ENCODE assay signal across 13 mouse cellular contexts in genomic region chr16:29845597-29845986, GRCm38 (mm10).
A peak's percentile ranks its signal among the peaks of the same experiment; 100 is the strongest.
DNase-seq lines count a peak whose midpoint lies in the region; ATAC-seq and TF ChIP-seq lines count a peak whose summit lies in the region.
"Had no signal": no experiment of that assay in that cellular context is flagged by ENCODE, and none has a peak within 500 bp of the region (broad histone marks: within the 10 kb centered on the region; RNA-seq: fewer than 3 reads in every experiment).

No protein-coding gene starts in this region.

- no peaks in the 10 kb centered on the region for H3K36me3 ChIP-seq in intestine, embryonic 15.5 days
- H3K36me3 ChIP-seq in intestine, postnatal 0 days (ENCODE audit: control insufficient read depth, insufficient read depth), result no peaks in the 10 kb centered on the region
- H3K36me3 ChIP-seq in embryonic facial prominence, embryonic 10.5 days (replicated peaks), result no peaks in the 10 kb centered on the region
- H3K36me3 ChIP-seq in liver, postnatal 0 days (replicated peaks; ENCODE audit: insufficient read depth, low read length), result no peaks in the 10 kb centered on the region
- no peaks in the 10 kb centered on the region for H3K36me3 ChIP-seq in hindbrain, embryonic 16.5 days (ENCODE audit: control insufficient read depth, insufficient read depth, low read length)
- H3K36me3 ChIP-seq in forebrain, postnatal 0 days (ENCODE audit: insufficient read depth), result no peaks in the 10 kb centered on the region
- H3K36me3 ChIP-seq: hindbrain, embryonic 13.5 days had no signal

- H3K27me3 ChIP-seq in intestine, embryonic 15.5 days (replicated peaks), result no peaks in the 10 kb centered on the region
- no peaks in the 10 kb centered on the region for H3K27me3 ChIP-seq in intestine, postnatal 0 days (replicated peaks; ENCODE audit: control insufficient read depth, insufficient read depth, low read length)
- H3K27me3 ChIP-seq in embryonic facial prominence, embryonic 10.5 days (replicated peaks; ENCODE audit: low read depth, poor library complexity, severe bottlenecking), result peaks cover 65% of the 10 kb centered on the region
- H3K27me3 ChIP-seq in liver, postnatal 0 days (ENCODE audit: insufficient read depth, low read length), result no peaks in the 10 kb centered on the region
- peaks cover 14% of the 10 kb centered on the region; the same call in 1 of the 2 replicates for H3K27me3 ChIP-seq in hindbrain, embryonic 16.5 days (replicated peaks; ENCODE audit: control insufficient read depth, insufficient read depth, low read length)
- no peaks in the 10 kb centered on the region for H3K27me3 ChIP-seq in forebrain, postnatal 0 days (ENCODE audit: insufficient read depth, low read length)

- H3K4me2 ChIP-seq in intestine, embryonic 15.5 days (replicated peaks), result no peak overlapping the region
- no peak overlapping the region for H3K4me2 ChIP-seq in intestine, postnatal 0 days (replicated peaks; ENCODE audit: low read depth)
- H3K4me2 ChIP-seq in liver, postnatal 0 days (ENCODE audit: low read depth, low read length), result no peak overlapping the region
- no peak overlapping the region for H3K4me2 ChIP-seq in hindbrain, embryonic 16.5 days (ENCODE audit: low read length)
- H3K4me2 ChIP-seq in forebrain, postnatal 0 days (ENCODE audit: low read depth), result no peak overlapping the region
- H3K4me2 ChIP-seq: hindbrain, embryonic 13.5 days had no signal

- H3K27ac ChIP-seq in intestine, embryonic 15.5 days, result no peak overlapping the region
- H3K27ac ChIP-seq in intestine, postnatal 0 days (ENCODE audit: low read depth, low read length), result no peak overlapping the region
- H3K27ac ChIP-seq in embryonic facial prominence, embryonic 10.5 days (replicated peaks), result peak overlapping the region; percentile 36; the same call in 1 of the 2 replicates
- H3K27ac ChIP-seq in liver, postnatal 0 days (ENCODE audit: low read depth), result 0 out of 2 replicates have a peak overlapping the region, but pooled peaks have one; percentile 8
- H3K27ac ChIP-seq in hindbrain, embryonic 16.5 days (ENCODE audit: low read depth, low read length), result no peak overlapping the region
- no peak overlapping the region for H3K27ac ChIP-seq in forebrain, postnatal 0 days (ENCODE audit: low read depth, low read length)
- H3K27ac ChIP-seq: hindbrain, embryonic 13.5 days; kidney, postnatal 0 days had no signal

- no peak overlapping the region for H3K9ac ChIP-seq in intestine, embryonic 15.5 days
- H3K9ac ChIP-seq in intestine, postnatal 0 days (ENCODE audit: low read depth, low read length), result no peak overlapping the region
- H3K9ac ChIP-seq in liver, postnatal 0 days (replicated peaks), result no peak overlapping the region
- no peak overlapping the region for H3K9ac ChIP-seq in hindbrain, embryonic 16.5 days (ENCODE audit: low read depth, low read length)
- no peak overlapping the region for H3K9ac ChIP-seq in forebrain, postnatal 0 days
- H3K9ac ChIP-seq: hindbrain, embryonic 13.5 days had no signal

- TF ChIP-seq CTCF in intestine, postnatal 0 days (IDR thresholded peaks at IDR 0.05; ENCODE audit: low read depth), result no peak
- TF ChIP-seq CTCF in liver, postnatal 0 days (IDR thresholded peaks at IDR 0.05; ENCODE audit: low read depth), result no peak
- no peak for TF ChIP-seq CTCF in forebrain, postnatal 0 days (IDR thresholded peaks at IDR 0.05; ENCODE audit: low read depth)

- H3K4me1 ChIP-seq in intestine, embryonic 15.5 days (replicated peaks), result peaks cover 17% of the 10 kb centered on the region
- peaks cover 6% of the 10 kb centered on the region; the same call in 1 of the 2 replicates for H3K4me1 ChIP-seq in intestine, postnatal 0 days (replicated peaks; ENCODE audit: control insufficient read depth, insufficient read depth, low read length)
- peaks cover 34% of the 10 kb centered on the region for H3K4me1 ChIP-seq in embryonic facial prominence, embryonic 10.5 days
- H3K4me1 ChIP-seq in liver, postnatal 0 days (ENCODE audit: insufficient read depth), result peaks cover 18% of the 10 kb centered on the region
- peaks cover 3% of the 10 kb centered on the region; the same call in 1 of the 2 replicates for H3K4me1 ChIP-seq in hindbrain, embryonic 16.5 days (ENCODE audit: control insufficient read depth, insufficient read depth, low read depth, low read length)
- no peaks in the 10 kb centered on the region for H3K4me1 ChIP-seq in forebrain, postnatal 0 days (ENCODE audit: insufficient read depth)

- 32% methylated on average over 8 of the region's 8 CpGs for WGBS in intestine, embryonic 15.5 days
- WGBS in intestine, postnatal 0 days, result 22% methylated on average over 8 of the region's 8 CpGs
- WGBS in embryonic facial prominence, embryonic 10.5 days, result 50% methylated on average over 8 of the region's 8 CpGs
- WGBS in liver, postnatal 0 days (ENCODE audit: insufficient replicate concordance), result 35% methylated on average over 8 of the region's 8 CpGs
- WGBS in hindbrain, embryonic 16.5 days, result 49% methylated on average over 8 of the region's 8 CpGs
- WGBS in forebrain, postnatal 0 days, result 54% methylated on average over 8 of the region's 8 CpGs

- TF ChIP-seq EP300 in liver, postnatal 0 days (IDR thresholded peaks at IDR 0.05; ENCODE audit: low read depth), result peak; percentile 92

- no peak overlapping the region for H3K4me3 ChIP-seq in intestine, embryonic 15.5 days (replicated peaks)
- H3K4me3 ChIP-seq in intestine, postnatal 0 days (ENCODE audit: low read depth, low read length), result no peak overlapping the region
- H3K4me3 ChIP-seq in embryonic facial prominence, embryonic 10.5 days, result no peak overlapping the region
- no peak overlapping the region for H3K4me3 ChIP-seq in liver, postnatal 0 days (ENCODE audit: low read depth, low read length)
- no peak overlapping the region for H3K4me3 ChIP-seq in hindbrain, embryonic 16.5 days (ENCODE audit: low read length)
- no peak overlapping the region for H3K4me3 ChIP-seq in forebrain, postnatal 0 days (ENCODE audit: low read depth, low read length)
- H3K4me3 ChIP-seq: hindbrain, embryonic 13.5 days had no signal

- H3K9me3 ChIP-seq in intestine, embryonic 15.5 days, result no peaks in the 10 kb centered on the region
- H3K9me3 ChIP-seq in intestine, postnatal 0 days (ENCODE audit: control insufficient read depth), result no peaks in the 10 kb centered on the region
- no peaks in the 10 kb centered on the region for H3K9me3 ChIP-seq in embryonic facial prominence, embryonic 10.5 days
- no peaks in the 10 kb centered on the region for H3K9me3 ChIP-seq in liver, postnatal 0 days (ENCODE audit: low read length)
- H3K9me3 ChIP-seq in hindbrain, embryonic 16.5 days (ENCODE audit: control insufficient read depth, low read length), result no peaks in the 10 kb centered on the region
- H3K9me3 ChIP-seq in forebrain, postnatal 0 days (ENCODE audit: low read length), result no peaks in the 10 kb centered on the region
- H3K9me3 ChIP-seq: hindbrain, embryonic 13.5 days had no signal

- ATAC-seq in intestine, embryonic 15.5 days, result peak; percentile 65; the same call in 1 of the 2 replicates
- no peak for ATAC-seq in intestine, postnatal 0 days
- peak; percentile 81 for ATAC-seq in liver, postnatal 0 days
- ATAC-seq in hindbrain, embryonic 16.5 days, result no peak
- no peak for ATAC-seq in forebrain, postnatal 0 days

- DNase-seq in MEL-GATA-1-ER (ENCODE audit: extremely low read depth, low read depth), result peak; percentile 91
- DNase-seq in embryonic facial prominence, embryonic 10.5 days (ENCODE audit: low spot score), result no peak
- no peak for DNase-seq in liver, postnatal 0 days
- no peak for DNase-seq in cerebellum, adult 11-12 months
- no peak for DNase-seq in forebrain, postnatal 0 days
- DNase-seq: adrenal gland, adult 8-10 months; cerebellum, adult 8-10 months; right cerebral cortex, postnatal 14 days had no signal

Comparison
In these comparisons a context has a peak if more than half of its experiments do, and no peak if none do; other contexts are left out.
1. ATAC-seq: peak in intestine, embryonic 15.5 days (single experiment) and liver, postnatal 0 days (single experiment); none in intestine, postnatal 0 days (single experiment), hindbrain, embryonic 16.5 days (single experiment) and forebrain, postnatal 0 days (single experiment).
2. H3K27ac ChIP-seq: peak in embryonic facial prominence, embryonic 10.5 days (single experiment) and liver, postnatal 0 days (single experiment); none in intestine, embryonic 15.5 days (single experiment), intestine, postnatal 0 days (single experiment), hindbrain, embryonic 16.5 days (single experiment) and forebrain, postnatal 0 days (single experiment).